9 mouse cellular contexts compared by ENCODE assay signal in genomic region chr6:72678631-72679030, GRCm38 (mm10).
DNase-seq lines count a peak whose midpoint lies in the region; ATAC-seq and TF ChIP-seq lines count a peak whose summit lies in the region.
"Had no signal": no experiment of that assay in that cellular context is flagged by ENCODE, and none has a peak within 500 bp of the region (broad histone marks: within the 10 kb centered on the region; RNA-seq: fewer than 3 reads in every experiment).

No protein-coding gene starts in this region.

- no peak for TF ChIP-seq POLR2A in ES-Bruce4 (IDR thresholded peaks at IDR 0.05; ENCODE audit: insufficient read depth, low read length)

- ATAC-seq in intestine, embryonic 16.5 days = no peak
- no peak for ATAC-seq in limb, embryonic 15.5 days (ENCODE audit: insufficient number of reproducible peaks, low FRiP score, low TSS enrichment, low read depth)
- ATAC-seq in inflammation-experienced regulatory T-cells, adult 6 months = no peak

- H3K4me3 ChIP-seq in heart, embryonic 10.5 days = no peak overlapping the region
- H3K4me3 ChIP-seq in ES-Bruce4 (ENCODE audit: low read depth, low read length) = no peak overlapping the region
- no peak overlapping the region for H3K4me3 ChIP-seq in intestine, embryonic 16.5 days (ENCODE audit: low read length)
- no peak overlapping the region for H3K4me3 ChIP-seq in limb, embryonic 15.5 days
- H3K4me3 ChIP-seq: liver, embryonic 15.5 days had no signal

- no peaks in the 10 kb centered on the region for H3K27me3 ChIP-seq in heart, embryonic 10.5 days (ENCODE audit: insufficient read depth, poor library complexity, severe bottlenecking)
- no peaks in the 10 kb centered on the region for H3K27me3 ChIP-seq in ES-Bruce4 (ENCODE audit: control insufficient read depth, insufficient read depth, low read length, poor library complexity, severe bottlenecking)
- H3K27me3 ChIP-seq in intestine, embryonic 16.5 days (replicated peaks; ENCODE audit: control insufficient read depth, insufficient read depth, low read length) = no peaks in the 10 kb centered on the region
- H3K27me3 ChIP-seq in limb, embryonic 15.5 days = no peaks in the 10 kb centered on the region
- H3K27me3 ChIP-seq: liver, embryonic 15.5 days had no signal

- no peak for TF ChIP-seq EP300 in ES-Bruce4 (IDR thresholded peaks at IDR 0.05; ENCODE audit: insufficient read depth, low read depth, low read length)

- TF ChIP-seq CTCF in ES-Bruce4 (IDR thresholded peaks at IDR 0.05; ENCODE audit: low read depth, low read length) = no peak

- H3K4me2 ChIP-seq in intestine, embryonic 16.5 days (ENCODE audit: low read depth, low read length) = no peak overlapping the region
- H3K4me2 ChIP-seq in limb, embryonic 15.5 days = no peak overlapping the region
- H3K4me2 ChIP-seq: liver, embryonic 15.5 days had no signal

- intact Hi-C loops in heart, postnatal 25 days (cut with DNase I) = loop anchor here (1.0 kb wide), 1 partner anchor 26 kb away; no protein-coding TSS in a partner anchor

- H3K4me1 ChIP-seq in heart, embryonic 10.5 days = peaks cover 57% of the 10 kb centered on the region
- H3K4me1 ChIP-seq in ES-Bruce4 (ENCODE audit: control insufficient read depth, insufficient read depth, low read length) = peaks cover 5% of the 10 kb centered on the region
- peaks cover 45% of the 10 kb centered on the region for H3K4me1 ChIP-seq in intestine, embryonic 16.5 days (ENCODE audit: control insufficient read depth, insufficient read depth, low read length)
- H3K4me1 ChIP-seq in limb, embryonic 15.5 days = peaks cover 83% of the 10 kb centered on the region

- no peak overlapping the region for H3K9ac ChIP-seq in ES-Bruce4 (ENCODE audit: low read depth, poor library complexity, severe bottlenecking)
- H3K9ac ChIP-seq in intestine, embryonic 16.5 days (ENCODE audit: low read depth, low read length) = peak overlapping the region; percentile 58; the same call in 1 of the 2 replicates
- no peak overlapping the region for H3K9ac ChIP-seq in limb, embryonic 15.5 days
- H3K9ac ChIP-seq: liver, embryonic 15.5 days had no signal

- 47% methylated on average over 9 of the region's 9 CpGs for WGBS in heart, embryonic 10.5 days
- 37% methylated on average over 9 of the region's 9 CpGs for WGBS in intestine, embryonic 16.5 days
- 15% methylated on average over 9 of the region's 9 CpGs for WGBS in limb, embryonic 15.5 days

- DNase-seq in heart, embryonic 10.5 days (ENCODE audit: low spot score) = no peak
- no peak for DNase-seq in heart, postnatal 25 days (ENCODE audit: low spot score)
- DNase-seq in layer of hippocampus, adult 9-11 months = no peak
- DNase-seq in thymus, postnatal 4 days = no peak

- no peaks in the 10 kb centered on the region for H3K36me3 ChIP-seq in heart, embryonic 10.5 days
- no peaks in the 10 kb centered on the region for H3K36me3 ChIP-seq in ES-Bruce4 (ENCODE audit: control insufficient read depth, insufficient read depth, low read length, poor library complexity, severe bottlenecking)
- no peaks in the 10 kb centered on the region for H3K36me3 ChIP-seq in intestine, embryonic 16.5 days (ENCODE audit: control insufficient read depth, insufficient read depth, low read length)
- no peaks in the 10 kb centered on the region for H3K36me3 ChIP-seq in limb, embryonic 15.5 days
- H3K36me3 ChIP-seq: liver, embryonic 15.5 days had no signal

- H3K9me3 ChIP-seq in heart, embryonic 10.5 days = no peaks in the 10 kb centered on the region
- H3K9me3 ChIP-seq in ES-Bruce4 (replicated peaks; ENCODE audit: control insufficient read depth, insufficient read depth, low read length, poor library complexity, severe bottlenecking) = no peaks in the 10 kb centered on the region
- H3K9me3 ChIP-seq in intestine, embryonic 16.5 days (ENCODE audit: control insufficient read depth, low read length) = no peaks in the 10 kb centered on the region
- no peaks in the 10 kb centered on the region for H3K9me3 ChIP-seq in limb, embryonic 15.5 days
- H3K9me3 ChIP-seq: liver, embryonic 15.5 days had no signal

- H3K27ac ChIP-seq in heart, embryonic 10.5 days = peak overlapping the region; percentile 84
- peak overlapping the region; percentile 37; the same call in 1 of the 2 replicates for H3K27ac ChIP-seq in ES-Bruce4 (ENCODE audit: insufficient read depth, low read length)
- H3K27ac ChIP-seq in intestine, embryonic 16.5 days (ENCODE audit: low read length) = peak overlapping the region; percentile 92
- peak overlapping the region; percentile 89 for H3K27ac ChIP-seq in limb, embryonic 15.5 days
- H3K27ac ChIP-seq: liver, embryonic 15.5 days had no signal

Comparison
In these comparisons a context has a peak if more than half of its experiments do, and no peak if none do; other contexts are left out.
1. H3K27ac ChIP-seq: peak in every context shown above with its lines; median percentile 92 in intestine, embryonic 16.5 days; 89 in limb, embryonic 15.5 days; 84 in heart, embryonic 10.5 days; 37 in ES-Bruce4.